In genomic region chr10:93275212-93276136, GRCm38 (mm10) we compare ENCODE assay signal across 8 mouse cellular contexts. TPM values are rescaled to one million over a fixed set of nuclear protein-coding genes. Genes with fewer than 3 reads are reported as not detected.
A peak's percentile ranks its signal among the peaks of the same experiment; 100 is the strongest.
DNase-seq lines count a peak whose midpoint lies in the region; ATAC-seq lines count a peak whose summit lies in the region.

No protein-coding gene starts in this region.

- 0 out of 2 replicates have a peak overlapping the region, but pooled peaks have one; percentile 51 for H3K4me3 ChIP-seq in heart, embryonic 10.5 days

- no peaks in the 10 kb centered on the region for H3K27me3 ChIP-seq in heart, embryonic 10.5 days (ENCODE audit: insufficient read depth, poor library complexity, severe bottlenecking)

- peaks cover 60% of the 10 kb centered on the region for H3K4me1 ChIP-seq in heart, embryonic 10.5 days

- ATAC-seq in erythroblast, adult 5-6 weeks (replicated peaks; ENCODE audit: low FRiP score, poor library complexity, severe bottlenecking): no peak

- no peaks in the 10 kb centered on the region for H3K9me3 ChIP-seq in heart, embryonic 10.5 days

- H3K36me3 ChIP-seq in heart, embryonic 10.5 days: peaks cover 22% of the 10 kb centered on the region

- DNase-seq in heart, embryonic 10.5 days (ENCODE audit: low spot score): no peak
- no peak for DNase-seq in heart, adult 11 months
- peak; percentile 93 for DNase-seq in cerebellum, adult 8-10 months
- peak; percentile 80 to 87 for DNase-seq in frontal cortex, postnatal 25 days (ENCODE audit: low spot score in 2 of 2)
- peak; percentile 92 to 94 for DNase-seq in left cerebral cortex, adult 18-20 months (ENCODE audit: low spot score in 2 of 2)
- DNase-seq in retina, embryonic 14.5 days (ENCODE audit: low spot score): peak; percentile 64
- DNase-seq in yolk sac, embryonic 10.5 days (ENCODE audit: low spot score): no peak

- 61% methylated on average over 25 of the region's 25 CpGs for WGBS in heart, embryonic 10.5 days

- H3K27ac ChIP-seq in heart, embryonic 10.5 days: peak overlapping the region; percentile 71; the same call in 1 of the 2 replicates

RNA-seq across cellular contexts. Expression of gene Elk3, which starts 35.5 kb away (rescaled TPM):
- 23.6 and 25.9 TPM in 2 replicates for polyA plus RNA-seq in heart, embryonic 10.5 days (2016; fragmentation: Nextera tagmentation; extraction: Ambion mirVana)
- 1 to 10 TPM; 8.7 to 9.5 TPM for total RNA-seq in left cerebral cortex, adult 18-20 months (2021)
- total RNA-seq in erythroblast, adult 5-6 weeks (2015; ENCODE audit: low replicate concordance): 3.8 TPM in 2 replicates
- 3.3 and 4.2 TPM in 2 replicates for total RNA-seq in erythroblast, adult 5-6 weeks (2017; ENCODE audit: low replicate concordance)

Comparison
In these comparisons a context has a peak if more than half of its experiments do, and no peak if none do; other contexts are left out.
1. DNase-seq: peak in cerebellum, adult 8-10 months (single experiment), frontal cortex, postnatal 25 days (2 of 2), left cerebral cortex, adult 18-20 months (2 of 2) and retina, embryonic 14.5 days (single experiment); none in heart, embryonic 10.5 days (single experiment), heart, adult 11 months (single experiment) and yolk sac, embryonic 10.5 days (single experiment).